Mouse (Mus musculus): Measurements from ENCODE around the gene Gm7358. TPM values are rescaled to one million over a fixed set of nuclear protein-coding genes. Genes with fewer than 3 reads are reported as not detected.

Gene Gm7358
- polyA plus RNA-seq, 1 experiment from 2014 or later, result not detected

Other genes starting within 250 kb of the Gm7358 start
- not detected in 2 replicates for gene Gm7168, start 111.2 kb downstream of the Gm7358 start, polyA plus RNA-seq (2015; fragmentation: Nextera tagmentation; extraction: Ambion mirVana)
- not detected in 2 replicates for gene Gm7356, start 55.8 kb downstream of the Gm7358 start, polyA plus RNA-seq (2015; fragmentation: Nextera tagmentation; extraction: Ambion mirVana)
- 3.1 and 3.7 TPM in 2 replicates for gene Dact2, start 144.8 kb upstream of the Gm7358 start, polyA plus RNA-seq (2015; fragmentation: Nextera tagmentation; extraction: Ambion mirVana)
- 6.8 and 7.8 TPM in 2 replicates for gene Smoc2, start 220.0 kb upstream of the Gm7358 start, polyA plus RNA-seq (2015; fragmentation: Nextera tagmentation; extraction: Ambion mirVana)

All from hindbrain, embryonic 16.5 days (tissue).